Mouse (Mus musculus): ENCODE results near the gene 5830473C10Rik. TPM values are rescaled to one million over a fixed set of nuclear protein-coding genes. Genes with fewer than 3 reads are reported as not detected.

5830473C10Rik gene
- polyA plus RNA-seq, 1 experiment, result not detected

DNA sequence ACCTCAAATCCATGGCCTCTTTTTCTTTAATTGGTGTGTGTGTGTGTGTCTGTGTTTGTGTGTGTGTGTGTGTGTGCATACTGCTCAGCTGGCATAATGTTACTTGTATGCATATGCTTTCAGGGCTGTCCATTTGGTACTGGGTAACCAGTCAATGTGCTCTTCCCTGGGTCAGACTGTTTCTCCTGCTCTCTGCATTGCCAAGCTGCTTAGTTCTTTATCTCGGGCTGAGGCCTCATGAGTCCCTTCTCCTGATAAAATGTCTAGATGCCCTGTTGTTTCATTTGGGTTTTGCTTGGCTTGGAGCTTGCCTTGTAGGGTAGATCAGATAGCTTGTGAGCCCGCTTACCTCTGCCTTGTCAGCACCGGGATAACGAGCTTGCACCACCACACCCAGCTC, 2.0 kb downstream of the 5830473C10Rik start:
- Histone ChIP-seq H3K27ac (ENCODE audit: insufficient read depth, low read depth, low read length) (no peak overlapping the region), H3K4me3 (ENCODE audit: low read depth, low read length) (no peak overlapping the region), H3K27me3 (ENCODE audit: control insufficient read depth, insufficient read depth, low read length) (no peaks in the 10 kb centered on the region), H3K4me1 (ENCODE audit: control insufficient read depth, insufficient read depth, insufficient read length, low read length) (no peaks in the 10 kb centered on the region), H3K36me3 (ENCODE audit: control insufficient read depth, insufficient read depth, low read length) (no peaks in the 10 kb centered on the region)
- TF ChIP-seq CTCF (IDR thresholded peaks at IDR 0.05; ENCODE audit: extremely low read depth, insufficient read length, insufficient replicate concordance, low read depth, low read length) (no peak), POLR2A (IDR thresholded peaks at IDR 0.05; ENCODE audit: low read depth, low read length) (no peak)
- WGBS, result 59% methylated on average over 4 of the region's 4 CpGs

DNA sequence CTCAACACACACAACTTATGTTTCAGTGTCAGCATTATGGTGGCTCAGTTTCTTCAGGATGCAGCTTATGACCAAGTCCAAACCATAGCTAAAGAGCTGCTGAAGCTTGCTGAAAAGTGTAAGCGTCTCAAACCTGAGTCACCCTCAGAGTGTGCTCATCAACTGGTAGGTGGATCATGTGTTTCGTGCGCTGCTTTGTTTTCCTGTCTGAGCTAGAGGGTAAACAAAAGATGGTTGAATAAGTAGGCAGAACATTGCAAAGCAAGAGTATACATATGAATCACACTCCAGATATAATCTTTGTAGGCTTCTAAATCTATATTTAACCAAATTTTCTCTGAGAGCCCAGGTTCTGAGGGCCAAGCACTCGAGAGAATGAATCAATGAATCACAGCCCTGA, 3.3 kb downstream of the 5830473C10Rik start:
- H3K36me3 ChIP-seq (ENCODE audit: control insufficient read depth, insufficient read depth, low read length), result no peaks in the 10 kb centered on the region
- no peak overlapping the region for H3K4me3 ChIP-seq (ENCODE audit: low read depth, low read length)
- no peaks in the 10 kb centered on the region for H3K27me3 ChIP-seq (ENCODE audit: control insufficient read depth, insufficient read depth, low read length)
- TF ChIP-seq POLR2A (IDR thresholded peaks at IDR 0.05; ENCODE audit: low read depth, low read length) (no peak), CTCF (IDR thresholded peaks at IDR 0.05; ENCODE audit: extremely low read depth, insufficient read length, insufficient replicate concordance, low read depth, low read length) (no peak)
- H3K4me1 ChIP-seq (ENCODE audit: control insufficient read depth, insufficient read depth, insufficient read length, low read length), result 0 out of 2 replicates have a peak, but pooled peaks cover 2% of the 10 kb centered on the region
- no peak overlapping the region for H3K27ac ChIP-seq (ENCODE audit: insufficient read depth, low read depth, low read length)
- WGBS, result 88% methylated on average over 4 of the region's 4 CpGs

DNA sequence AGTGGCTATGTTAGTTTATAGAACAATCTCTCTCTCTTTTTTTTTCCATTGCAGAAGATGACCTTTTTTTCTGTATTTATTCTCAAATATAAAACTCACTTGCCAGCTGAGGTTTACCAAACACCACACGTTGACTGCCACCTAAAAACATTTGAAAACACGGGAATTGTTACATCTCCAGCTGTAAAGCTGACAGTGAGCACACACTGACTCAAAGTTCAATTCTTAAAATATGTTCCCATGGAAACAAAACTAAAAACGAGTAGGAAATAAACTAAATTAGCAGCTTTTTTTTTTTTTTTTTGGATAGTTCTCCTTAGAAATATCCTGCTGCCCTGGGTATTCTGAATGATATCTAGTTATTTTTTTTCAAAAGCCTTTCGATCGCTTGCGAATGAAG, 4.3 kb downstream of the 5830473C10Rik start:
- Histone ChIP-seq H3K4me3 (ENCODE audit: low read depth, low read length) (no peak overlapping the region), H3K27ac (ENCODE audit: insufficient read depth, low read depth, low read length) (no peak overlapping the region), H3K4me1 (ENCODE audit: control insufficient read depth, insufficient read depth, insufficient read length, low read length) (0 out of 2 replicates have a peak, but pooled peaks cover 2% of the 10 kb centered on the region), H3K27me3 (ENCODE audit: control insufficient read depth, insufficient read depth, low read length) (no peaks in the 10 kb centered on the region), H3K36me3 (ENCODE audit: control insufficient read depth, insufficient read depth, low read length) (no peaks in the 10 kb centered on the region)
- TF ChIP-seq POLR2A (IDR thresholded peaks at IDR 0.05; ENCODE audit: low read depth, low read length), result no peak
- TF ChIP-seq CTCF (IDR thresholded peaks at IDR 0.05; ENCODE audit: extremely low read depth, insufficient read length, insufficient replicate concordance, low read depth, low read length), result no peak
- 77% methylated on average over 6 of the region's 6 CpGs for WGBS

DNA sequence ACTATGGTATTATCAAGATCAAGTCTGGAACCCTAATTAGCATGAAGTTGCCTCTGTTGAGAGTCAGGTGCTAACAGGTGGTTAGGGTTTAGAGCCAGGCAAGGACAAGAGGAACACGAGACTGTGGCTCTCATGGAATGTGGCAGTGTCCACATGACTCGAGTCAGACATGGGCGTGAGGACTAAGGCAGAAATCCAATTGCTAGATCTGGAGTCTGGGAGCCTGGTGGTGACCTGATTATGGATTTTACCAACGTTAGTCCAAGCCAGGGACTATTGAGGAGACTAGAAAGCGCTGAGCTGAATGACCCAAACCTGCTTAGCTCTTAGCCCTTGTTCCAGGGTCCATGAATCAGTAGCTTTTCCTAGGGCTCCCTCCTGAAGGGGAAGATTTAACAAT, 6.9 kb downstream of the 5830473C10Rik start:
- Histone ChIP-seq H3K27me3 (ENCODE audit: control insufficient read depth, insufficient read depth, low read length) (no peaks in the 10 kb centered on the region), H3K4me3 (ENCODE audit: low read depth, low read length) (no peak overlapping the region), H3K36me3 (ENCODE audit: control insufficient read depth, insufficient read depth, low read length) (no peaks in the 10 kb centered on the region), H3K4me1 (ENCODE audit: control insufficient read depth, insufficient read depth, insufficient read length, low read length) (0 out of 2 replicates have a peak, but pooled peaks cover 4% of the 10 kb centered on the region), H3K27ac (ENCODE audit: insufficient read depth, low read depth, low read length) (no peak overlapping the region)
- WGBS, result 31% methylated on average over 5 of the region's 5 CpGs
- TF ChIP-seq CTCF (IDR thresholded peaks at IDR 0.05; ENCODE audit: extremely low read depth, insufficient read length, insufficient replicate concordance, low read depth, low read length) (no peak), POLR2A (IDR thresholded peaks at IDR 0.05; ENCODE audit: low read depth, low read length) (no peak)

DNA sequence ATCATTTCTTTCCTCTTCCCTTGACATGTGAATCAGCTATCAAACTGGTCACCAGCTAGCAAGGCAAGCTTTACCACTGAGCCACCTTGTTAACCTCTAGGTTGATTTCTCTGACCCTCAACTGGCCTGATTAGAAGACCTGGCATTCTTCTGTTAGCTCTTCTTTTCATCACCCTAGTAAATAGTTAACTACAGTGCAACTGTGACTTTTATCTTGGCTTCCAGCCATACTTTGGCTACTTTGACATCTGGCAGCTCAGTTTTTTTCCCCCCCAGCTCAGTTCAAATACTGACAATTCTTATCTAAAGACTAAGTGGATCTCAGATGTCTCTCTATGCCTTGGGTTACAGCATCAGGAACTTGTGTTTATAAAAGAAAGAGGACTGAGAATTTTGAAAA, 7.4 kb downstream of the 5830473C10Rik start:
- Histone ChIP-seq H3K27ac (ENCODE audit: insufficient read depth, low read depth, low read length) (no peak overlapping the region), H3K36me3 (ENCODE audit: control insufficient read depth, insufficient read depth, low read length) (no peaks in the 10 kb centered on the region), H3K27me3 (ENCODE audit: control insufficient read depth, insufficient read depth, low read length) (no peaks in the 10 kb centered on the region), H3K4me1 (ENCODE audit: control insufficient read depth, insufficient read depth, insufficient read length, low read length) (0 out of 2 replicates have a peak, but pooled peaks cover 4% of the 10 kb centered on the region), H3K4me3 (ENCODE audit: low read depth, low read length) (no peak overlapping the region)
- no peak for TF ChIP-seq CTCF (IDR thresholded peaks at IDR 0.05; ENCODE audit: extremely low read depth, insufficient read length, insufficient replicate concordance, low read depth, low read length)
- TF ChIP-seq POLR2A (IDR thresholded peaks at IDR 0.05; ENCODE audit: low read depth, low read length), result no peak

DNA sequence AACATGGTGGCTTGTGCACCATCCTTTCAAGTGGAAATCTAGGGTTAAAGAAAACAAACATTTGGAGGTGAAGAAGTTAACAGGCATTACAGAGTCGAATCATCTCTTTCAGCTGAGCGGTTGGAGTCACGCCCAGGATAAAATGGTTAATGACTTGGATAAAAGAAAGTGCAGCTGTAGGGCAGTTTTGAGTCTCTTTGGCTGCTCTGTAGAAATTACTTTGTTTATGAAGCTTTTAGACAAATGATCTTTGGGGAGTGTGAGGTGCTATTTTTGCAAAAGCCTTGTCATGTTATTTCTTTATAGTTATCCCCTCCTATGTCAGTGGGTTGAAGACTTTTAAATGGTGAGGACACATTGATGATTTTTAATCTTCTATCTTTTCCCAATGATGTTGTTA, 10.3 kb downstream of the 5830473C10Rik start:
- Histone ChIP-seq H3K4me1 (ENCODE audit: control insufficient read depth, insufficient read depth, insufficient read length, low read length) (0 out of 2 replicates have a peak, but pooled peaks cover 4% of the 10 kb centered on the region), H3K27ac (ENCODE audit: insufficient read depth, low read depth, low read length) (no peak overlapping the region), H3K36me3 (ENCODE audit: control insufficient read depth, insufficient read depth, low read length) (no peaks in the 10 kb centered on the region), H3K4me3 (ENCODE audit: low read depth, low read length) (no peak overlapping the region), H3K27me3 (ENCODE audit: control insufficient read depth, insufficient read depth, low read length) (no peaks in the 10 kb centered on the region)
- TF ChIP-seq CTCF (IDR thresholded peaks at IDR 0.05; ENCODE audit: extremely low read depth, insufficient read length, insufficient replicate concordance, low read depth, low read length), result no peak
- no peak for TF ChIP-seq POLR2A (IDR thresholded peaks at IDR 0.05; ENCODE audit: low read depth, low read length)
- WGBS, result 26% methylated on average over 3 of the region's 3 CpGs

DNA sequence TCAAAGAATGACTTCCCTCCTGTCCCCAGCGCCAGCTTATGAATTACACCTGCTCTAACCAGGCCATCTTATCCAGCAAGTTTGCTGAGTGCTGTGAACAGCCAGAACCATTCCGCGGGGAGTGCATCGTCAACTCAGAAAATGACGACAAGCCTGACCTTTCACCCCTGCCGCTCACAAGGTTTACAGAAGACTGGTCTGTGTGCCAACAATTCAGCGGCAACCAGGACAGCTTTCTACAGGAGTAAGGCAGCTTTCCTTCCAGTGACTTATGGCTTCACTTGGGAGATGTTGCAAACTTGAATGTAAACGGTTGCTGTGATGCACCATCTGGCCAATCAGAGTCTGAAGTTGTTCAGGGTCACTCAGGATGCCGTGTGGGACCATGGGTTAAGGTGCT, 16.8 kb downstream of the 5830473C10Rik start:
- no peak overlapping the region for H3K27ac ChIP-seq (ENCODE audit: insufficient read depth, low read depth, low read length)
- WGBS, result 23% methylated on average over 9 of the region's 9 CpGs

More for the DNA sequence above, 16.8 kb downstream of the 5830473C10Rik start:
- Histone ChIP-seq H3K4me1 (ENCODE audit: control insufficient read depth, insufficient read depth, insufficient read length, low read length) (no peaks in the 10 kb centered on the region), H3K4me3 (ENCODE audit: low read depth, low read length) (no peak overlapping the region), H3K36me3 (ENCODE audit: control insufficient read depth, insufficient read depth, low read length) (no peaks in the 10 kb centered on the region), H3K27me3 (ENCODE audit: control insufficient read depth, insufficient read depth, low read length) (no peaks in the 10 kb centered on the region)
- no peak for TF ChIP-seq POLR2A (IDR thresholded peaks at IDR 0.05; ENCODE audit: low read depth, low read length)
- no peak for TF ChIP-seq CTCF (IDR thresholded peaks at IDR 0.05; ENCODE audit: extremely low read depth, insufficient read length, insufficient replicate concordance, low read depth, low read length)
